Mouse (Mus musculus): Measurements from ENCODE around the gene L3mbtl4. TPM values are rescaled to one million over a fixed set of nuclear protein-coding genes. Genes with fewer than 3 reads are reported as not detected.

The L3mbtl4 gene
- total RNA-seq, 2 experiments from 2014 or later = 0.76 to 1.2 TPM

DNA sequence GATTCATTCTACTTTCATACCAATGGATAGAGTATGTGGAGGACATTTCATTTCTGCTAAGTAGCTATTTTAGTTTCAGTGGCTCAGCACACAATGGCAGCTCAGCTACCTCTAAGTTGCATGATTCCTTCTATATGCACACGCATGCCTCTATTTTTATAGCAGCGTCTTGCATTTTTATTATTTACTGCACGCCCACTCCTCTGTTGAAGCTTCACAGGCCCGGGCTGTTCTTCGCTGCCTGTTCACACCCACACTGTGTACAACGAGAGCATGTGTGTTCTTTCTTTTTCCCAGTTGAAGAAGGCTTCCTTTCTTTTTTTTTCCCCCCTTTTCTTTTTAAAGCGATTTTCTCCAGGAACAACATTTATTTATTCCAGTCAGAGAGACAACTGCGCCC, 357.8 kb downstream of the L3mbtl4 start:
- DNase-seq (ENCODE audit: low spot score in 2 of 2) = peak in 1 of 2 experiments; percentile 49

GRCm38 (mm10) chr17:68640187-68640586, 366.6 kb downstream of the L3mbtl4 start:
- no peak for DNase-seq (ENCODE audit: low spot score in 2 of 2)

GRCm38 (mm10) chr17:68642521-68643088, 369.0 kb downstream of the L3mbtl4 start:
- peak in 1 of 2 experiments; percentile 8 for DNase-seq (ENCODE audit: low spot score in 2 of 2)

GRCm38 (mm10) chr17:68666528-68666927, 392.9 kb downstream of the L3mbtl4 start:
- no peak for DNase-seq (ENCODE audit: low spot score in 2 of 2)

DNA sequence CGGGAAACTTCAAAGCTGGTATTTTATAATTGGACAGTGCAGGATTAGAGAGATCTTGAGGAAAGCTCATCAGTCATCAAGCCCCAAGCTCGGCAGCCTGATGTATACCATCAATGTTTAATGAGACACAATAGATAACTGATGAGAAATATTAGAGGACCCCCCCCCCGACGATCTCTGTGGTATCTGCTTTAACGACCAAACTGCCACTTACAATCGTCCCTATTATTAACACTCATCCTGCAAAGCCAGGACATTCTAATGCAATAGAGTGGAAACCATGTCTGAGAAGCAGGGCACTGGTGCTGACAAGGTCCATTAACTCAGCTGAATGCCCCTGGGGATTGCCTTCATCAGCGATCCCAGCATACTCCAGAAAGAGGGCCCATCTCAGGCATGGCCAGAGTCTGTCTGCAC, 398.5 kb downstream of the L3mbtl4 start:
- DNase-seq (ENCODE audit: low spot score in 2 of 2) = no peak

DNA sequence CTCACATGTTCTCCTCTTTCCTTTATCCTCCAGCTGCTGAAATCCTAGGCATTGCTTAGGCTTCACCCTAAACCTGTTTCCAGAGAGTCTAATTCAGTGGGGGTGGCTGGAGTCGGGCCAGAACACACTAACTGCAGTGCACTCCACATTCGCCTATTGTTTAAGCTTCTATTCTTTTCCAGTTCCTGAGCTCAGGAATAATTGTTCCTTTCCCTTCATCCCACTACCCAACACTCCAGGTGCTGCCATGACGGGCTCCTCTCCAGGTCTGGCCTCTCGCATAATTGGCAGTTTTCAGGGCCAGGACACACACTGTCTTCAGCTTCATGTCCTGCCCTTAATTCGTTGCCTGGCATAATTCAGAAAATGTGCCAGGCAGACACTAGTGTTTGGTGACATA, 437.1 kb downstream of the L3mbtl4 start:
- DNase-seq (ENCODE audit: low spot score in 2 of 2) = peak; percentile 2 to 5

DNA sequence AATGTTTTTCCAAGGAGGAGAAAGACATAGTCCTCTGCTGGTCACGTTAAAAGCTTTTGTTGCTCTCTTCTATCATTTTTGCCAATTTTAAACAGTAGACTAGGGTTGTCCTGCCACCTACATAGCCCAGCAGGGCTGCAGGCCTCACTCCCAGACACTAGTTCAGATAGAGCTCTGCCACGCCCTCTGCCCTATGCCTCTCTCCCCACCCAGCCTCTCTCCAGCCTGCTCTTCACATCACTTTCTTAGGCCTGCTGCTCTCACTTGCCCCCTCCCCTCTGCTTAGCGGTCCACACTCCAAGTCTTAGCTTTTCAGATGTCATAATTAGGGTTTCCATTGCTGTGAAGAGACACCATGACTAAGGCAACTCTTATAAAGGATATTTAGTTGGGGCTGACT, 437.8 kb downstream of the L3mbtl4 start:
- no peak for DNase-seq (ENCODE audit: low spot score in 2 of 2)

- peak in 1 of 2 experiments; percentile 16 for DNase-seq (ENCODE audit: low spot score in 2 of 2)
These were observed 474.7 kb downstream of the L3mbtl4 start for GRCm38 (mm10) chr17:68748296-68748695.

- DNase-seq (ENCODE audit: low spot score in 2 of 2) = no peak
These were observed 476.9 kb downstream of the L3mbtl4 start for GRCm38 (mm10) chr17:68750513-68750912.

- DNase-seq (ENCODE audit: low spot score in 2 of 2) = peak; percentile 34 to 57
These were observed 479.5 kb downstream of the L3mbtl4 start for GRCm38 (mm10) chr17:68753112-68753511.

GRCm38 (mm10) chr17:68754789-68755188, 481.2 kb downstream of the L3mbtl4 start:
- no peak for DNase-seq (ENCODE audit: low spot score in 2 of 2)

DNA sequence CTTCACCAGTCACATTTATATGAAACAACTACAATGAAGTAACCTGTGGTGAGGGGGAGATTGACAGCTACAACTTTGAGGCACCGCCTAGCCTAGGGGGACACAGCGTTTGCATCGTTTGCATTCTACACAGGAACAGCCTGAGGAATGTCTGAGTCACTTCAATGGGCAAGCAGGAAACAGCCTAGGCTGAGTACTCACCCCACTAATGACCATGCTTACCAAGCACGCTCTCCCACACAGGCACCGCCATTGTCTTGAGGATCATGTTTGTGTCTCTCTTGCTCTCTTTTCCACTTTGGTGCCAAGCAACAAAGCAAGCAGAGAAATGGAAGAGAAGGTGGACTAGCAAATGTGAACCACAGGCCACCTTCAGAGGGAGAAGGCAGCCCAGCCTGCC, 484.8 kb downstream of the L3mbtl4 start:
- no peak for DNase-seq (ENCODE audit: low spot score in 2 of 2)

- DNase-seq (ENCODE audit: low spot score in 2 of 2) = no peak
These were observed 485.3 kb downstream of the L3mbtl4 start for GRCm38 (mm10) chr17:68758936-68759335.

DNA sequence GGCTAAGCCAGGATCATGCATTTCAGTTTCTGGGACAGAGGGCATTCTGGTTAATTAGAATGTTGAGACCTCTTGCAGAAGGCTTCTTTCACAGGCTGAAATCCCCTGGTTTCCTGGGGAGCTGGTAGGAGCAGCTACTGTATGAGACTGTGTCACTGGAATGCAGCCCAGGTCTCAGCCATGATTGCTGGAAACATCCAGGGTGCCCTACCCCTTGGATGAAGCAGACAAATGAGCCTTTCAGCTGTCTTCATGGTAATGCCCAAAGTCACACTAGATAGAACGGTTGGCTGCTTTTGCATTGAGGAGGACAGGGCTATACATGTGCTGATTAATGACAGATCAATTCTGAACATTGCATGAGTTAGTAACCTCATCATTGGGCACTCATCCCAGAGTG, 486.4 kb downstream of the L3mbtl4 start:
- no peak for DNase-seq (ENCODE audit: low spot score in 2 of 2)

DNA sequence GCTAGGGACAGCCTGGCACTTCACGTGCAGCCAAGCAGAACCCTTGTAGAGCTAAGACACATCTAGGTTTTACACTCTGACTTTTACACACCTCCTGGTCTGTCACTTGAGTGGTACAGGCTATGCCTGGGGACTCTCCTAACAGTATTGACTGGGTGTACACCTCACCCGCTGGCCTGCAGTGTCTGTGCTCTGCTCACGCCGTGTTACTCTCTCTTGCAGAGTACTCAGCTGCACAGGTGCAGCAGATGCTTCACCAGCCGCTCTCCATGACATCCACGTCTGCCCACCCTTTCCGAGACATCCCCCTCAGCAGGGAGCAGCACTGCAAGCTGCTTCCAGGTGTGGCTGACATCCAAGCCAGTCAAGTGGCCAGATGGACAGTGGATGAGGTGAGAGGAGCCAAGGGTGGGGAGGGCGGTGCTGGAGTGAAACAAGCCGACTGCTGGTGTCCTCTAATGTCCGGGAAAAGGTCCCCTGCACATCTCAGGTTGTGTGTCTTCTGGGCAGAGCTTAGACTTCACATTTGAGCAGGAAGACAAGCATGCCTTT, 490.8 kb downstream of the L3mbtl4 start:
- DNase-seq (ENCODE audit: low spot score in 2 of 2) = no peak

GRCm38 (mm10) chr17:68769561-68769960, 496.0 kb downstream of the L3mbtl4 start:
- no peak for DNase-seq (ENCODE audit: low spot score in 2 of 2)

DNA sequence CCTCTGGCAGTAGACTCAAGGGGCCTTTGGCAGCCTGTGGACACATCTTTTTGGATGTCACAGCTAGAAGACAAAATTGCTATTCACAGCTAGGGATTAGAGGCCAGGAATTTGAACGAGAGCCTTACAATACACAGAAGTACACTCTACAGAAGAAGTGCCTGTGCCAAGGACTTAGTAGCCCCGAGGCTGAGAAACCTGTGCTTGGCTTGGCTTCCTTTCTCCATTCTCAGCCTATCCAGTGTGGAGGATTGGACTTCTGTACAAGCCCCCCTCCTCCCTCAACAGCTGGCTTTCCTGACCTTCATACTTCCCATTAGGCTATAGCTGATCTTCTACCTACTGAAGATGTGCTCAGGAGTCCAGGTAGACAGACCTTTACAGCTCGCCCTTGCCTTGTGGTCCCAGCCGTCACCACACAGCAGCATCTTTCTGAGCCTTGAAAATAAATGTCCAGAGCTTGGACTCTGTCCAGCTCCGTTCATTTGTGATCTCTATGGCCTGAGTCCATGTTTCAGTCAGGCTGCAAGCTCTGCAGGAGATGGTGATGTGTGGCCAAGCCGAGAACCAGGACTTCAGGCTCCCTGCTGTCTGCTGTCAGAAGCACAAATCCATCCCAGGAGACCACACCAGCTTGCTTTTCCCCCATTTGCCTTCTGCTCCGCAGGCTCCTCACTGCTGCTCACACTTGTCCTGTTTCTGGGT, 497.6 kb downstream of the L3mbtl4 start:
- DNase-seq (ENCODE audit: low spot score in 2 of 2) = no peak

DNA sequence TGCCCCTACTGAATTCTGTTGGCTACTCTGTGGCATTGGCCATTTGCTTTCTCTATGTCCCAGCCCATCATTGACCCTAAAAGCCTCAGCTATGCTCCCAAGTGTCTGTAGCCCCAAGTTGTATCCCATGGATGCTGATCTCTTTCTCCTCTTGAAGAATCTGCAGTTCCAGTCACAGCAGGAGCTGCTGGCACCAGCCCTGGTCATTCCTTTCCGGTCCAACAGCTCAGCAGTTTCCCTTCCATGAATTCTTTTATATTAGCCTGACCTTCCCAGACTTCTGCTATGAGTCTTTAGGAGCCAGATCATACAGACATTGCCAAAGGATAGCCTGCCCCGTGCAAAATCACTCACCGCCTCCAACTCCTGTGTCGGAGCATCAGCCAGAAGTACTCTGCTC, 520.1 kb downstream of the L3mbtl4 start:
- no peak for DNase-seq (ENCODE audit: low spot score in 2 of 2)

DNA sequence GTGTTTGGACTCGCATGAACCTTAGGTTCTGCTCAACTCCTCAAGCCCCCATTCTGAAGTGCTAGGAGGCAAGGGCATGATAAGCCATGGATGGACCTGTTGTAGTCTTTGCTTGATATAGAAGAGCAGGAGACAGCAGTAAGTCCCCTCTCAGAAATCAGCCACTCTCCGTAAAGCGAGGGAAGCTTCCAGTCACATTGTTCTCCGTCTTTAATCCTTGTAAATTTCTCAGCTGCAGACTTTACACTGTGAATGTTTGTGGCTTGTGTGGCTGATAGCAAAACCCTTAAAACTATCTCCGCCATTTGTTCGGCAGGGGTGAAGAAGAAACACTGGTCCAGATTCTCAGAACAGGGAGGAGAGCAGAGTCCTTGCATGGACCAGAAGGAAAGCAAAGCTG, 552.7 kb downstream of the L3mbtl4 start, which contains the start of gene Tmem200c:
Gene Tmem200c, plus strand, starts transcription at position 301 of the 400 bp plus-strand sequence.
- no peak for DNase-seq (ENCODE audit: low spot score in 2 of 2)
